Mouse (Mus musculus) CH12F3 (cell line): ENCODE results near the gene Rimkla.

Experiments
- in situ Hi-C: fragments of 300-500 bp; cut with MboI; formaldehyde crosslinking; loops from 2 replicates; pipeline ENCODE4 v1.14.3; 2020; ENCODE audit warnings: low sequenced_read_pairs

Rimkla gene

DNA sequence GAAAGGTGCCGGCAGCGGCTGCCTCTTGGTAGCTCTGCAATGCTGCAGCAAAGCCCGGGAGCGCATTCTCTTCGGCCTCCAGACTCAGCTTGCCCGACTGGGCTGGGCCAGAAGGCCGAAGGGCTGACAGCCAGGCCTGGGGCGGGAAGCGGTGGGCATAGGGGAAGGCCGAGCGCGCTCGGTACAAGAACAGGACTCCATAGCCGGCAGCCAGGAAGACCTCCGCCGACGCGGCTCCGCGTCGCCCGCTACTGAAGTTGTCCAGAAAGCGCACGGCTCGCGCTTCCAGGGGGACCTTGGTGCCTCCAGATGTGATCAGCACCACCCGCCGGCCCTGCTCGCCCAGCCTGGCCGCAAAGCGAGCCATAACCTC, 70.5 kb downstream of the Rimkla start:
- in situ Hi-C loops = no loop called here

DNA sequence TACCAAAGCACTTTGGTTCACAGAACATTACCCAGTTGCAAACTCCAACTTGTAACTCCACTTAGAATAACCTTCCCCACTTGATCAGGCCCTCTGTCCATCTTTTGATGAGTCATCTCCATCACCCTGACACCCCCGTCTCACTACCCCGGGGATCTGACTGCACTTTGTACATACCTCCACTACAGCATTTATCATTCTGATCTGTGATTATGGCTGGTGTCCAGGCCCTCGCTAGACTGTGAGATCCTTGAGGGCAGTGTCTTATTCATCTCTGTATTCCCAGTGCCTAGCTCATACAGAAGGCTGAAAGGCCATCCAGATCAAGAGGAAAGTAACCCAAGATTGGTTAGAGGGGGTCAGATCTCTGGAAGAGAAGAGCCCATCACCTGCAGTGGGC, 71.2 kb downstream of the Rimkla start:
- in situ Hi-C loops = no loop called here

DNA sequence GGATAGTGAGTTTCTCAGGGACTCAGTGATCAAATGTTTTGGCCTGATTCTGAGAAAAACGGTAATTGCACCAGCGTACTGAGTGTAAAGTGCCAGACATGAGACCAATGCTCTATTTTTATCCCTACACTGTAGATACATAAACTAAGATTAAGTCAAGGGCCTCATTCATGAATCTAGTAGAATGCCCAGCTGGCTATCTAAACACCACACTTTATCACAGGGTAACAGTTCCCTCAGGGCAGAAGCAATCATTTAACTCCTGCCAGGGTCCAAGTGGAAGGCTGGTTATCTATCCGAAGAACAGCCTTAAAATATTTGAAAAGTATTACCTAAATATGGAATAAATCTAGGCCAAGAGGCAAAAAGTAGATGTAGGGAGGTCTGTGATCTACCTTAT, 74.5 kb downstream of the Rimkla start:
- in situ Hi-C loops = no loop called here

DNA sequence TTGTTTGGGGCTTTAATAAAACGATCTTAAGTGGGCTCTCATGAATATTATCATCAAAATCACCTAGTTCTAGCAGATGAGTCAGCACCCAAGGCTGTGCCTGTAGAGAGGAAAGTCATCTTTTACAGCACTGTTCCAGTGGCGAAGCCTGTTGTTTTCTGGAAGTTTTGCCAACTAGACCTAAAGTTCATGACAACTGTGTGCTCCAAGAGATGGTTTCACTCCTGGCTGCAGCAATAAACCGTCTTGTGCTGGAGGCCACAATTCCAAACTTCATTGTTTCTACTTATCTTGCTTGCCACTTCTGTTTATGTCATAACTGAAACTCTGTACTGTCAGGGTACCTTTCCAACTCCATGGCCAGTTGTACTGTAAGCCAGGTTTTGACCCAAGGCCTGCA, 75.2 kb downstream of the Rimkla start:
- in situ Hi-C loops = no loop called here
